1 mouse cellular context compared by ENCODE assay signal in the genomic region with DNA sequence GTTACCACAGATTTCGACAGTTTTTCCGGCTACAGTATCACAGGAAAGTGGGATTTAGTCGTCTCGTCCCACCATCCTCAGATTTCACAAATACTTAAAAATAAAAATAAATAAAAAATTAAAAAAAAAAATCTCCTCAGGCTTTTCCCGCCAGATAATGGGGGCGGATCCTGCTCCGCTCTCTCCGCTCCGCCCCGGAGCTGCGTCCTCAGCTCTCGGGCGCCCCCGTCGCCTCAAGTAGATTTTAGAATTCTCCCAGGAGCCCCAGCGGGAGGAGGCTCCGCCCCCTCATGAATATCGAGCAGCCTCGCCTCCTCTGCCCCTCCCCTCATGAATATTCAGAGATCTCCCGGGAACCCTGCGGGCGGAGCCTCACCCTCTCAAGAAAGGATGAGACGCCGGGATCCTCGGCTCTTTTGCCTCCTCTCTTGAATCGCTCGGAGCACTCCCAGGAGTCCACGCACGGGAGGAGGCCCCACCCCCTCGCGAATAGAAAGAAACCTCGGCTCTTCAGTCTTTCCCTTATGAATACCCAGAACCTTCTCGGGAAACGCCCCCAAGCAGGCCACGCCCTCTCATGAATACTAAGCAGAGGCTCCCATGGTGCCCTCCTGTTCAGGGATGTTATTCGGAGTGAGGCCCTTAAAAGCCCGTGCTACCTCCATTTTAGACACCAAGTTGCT.
TF ChIP-seq lines count a peak whose summit lies in the region.

TSS of gene Fbxo47 (minus strand) at position 237 of the 683 bp plus-strand sequence.

TF ChIP-seq in CH12.LX, 34 proteins besides CTCF, POLR2A, EP300 and RAD21 (continued from another document):
- TF ChIP-seq ELF1 (IDR thresholded peaks at IDR 0.05; ENCODE audit: low read depth, low read length) = peak; percentile 37
- TF ChIP-seq MAZ (IDR thresholded peaks at IDR 0.05; ENCODE audit: low read depth, low read length) = peak; percentile 73; the same call in 1 of the 2 replicates
- no peak for TF ChIP-seq NELFE (IDR thresholded peaks at IDR 0.05; ENCODE audit: low read depth, low read length)
- TF ChIP-seq TCF12 (IDR thresholded peaks at IDR 0.05; ENCODE audit: low read depth, low read length) = peak; percentile 73; the same call in 1 of the 2 replicates
- TF ChIP-seq PAX5 (IDR thresholded peaks at IDR 0.05; ENCODE audit: low read length) = no peak
- TF ChIP-seq ZMIZ1 (IDR thresholded peaks at IDR 0.05; ENCODE audit: low read depth, low read length) = peak; percentile 95
- no peak for TF ChIP-seq UBTF (IDR thresholded peaks at IDR 0.05; ENCODE audit: low read depth, low read length)
- TF ChIP-seq RCOR1 (conservative IDR thresholded peaks at IDR 0.05; ENCODE audit: low read depth, low read length) = peak; percentile 68; the same call in 1 of the 2 replicates
- TF ChIP-seq MYC (IDR thresholded peaks at IDR 0.05; ENCODE audit: low read depth, low read length) = no peak; the same call in 1 of the 2 replicates
- TF ChIP-seq NRF1 (IDR thresholded peaks at IDR 0.05; ENCODE audit: low read depth, low read length) = no peak
- peak; percentile 57; the same call in 1 of the 2 replicates for TF ChIP-seq IRF4 (IDR thresholded peaks at IDR 0.05; ENCODE audit: low read depth, low read length)
- TF ChIP-seq POLR2AphosphoS2 (IDR thresholded peaks at IDR 0.05; ENCODE audit: low read depth, low read length) = no peak
- no peak for TF ChIP-seq MAFK (IDR thresholded peaks at IDR 0.05; ENCODE audit: insufficient replicate concordance, low read length)
- TF ChIP-seq CHD1 (IDR thresholded peaks at IDR 0.05; ENCODE audit: low read depth, low read length) = no peak
- peak; percentile 58; the same call in 1 of the 2 replicates for TF ChIP-seq MEF2A (IDR thresholded peaks at IDR 0.05; ENCODE audit: borderline replicate concordance, low read depth, low read length)
- peak; percentile 66 for TF ChIP-seq HCFC1 (IDR thresholded peaks at IDR 0.05; ENCODE audit: low read depth, low read length)
- TF ChIP-seq USF1 (IDR thresholded peaks at IDR 0.05; ENCODE audit: low read depth, low read length) = no peak
- no peak for TF ChIP-seq JUN (IDR thresholded peaks at IDR 0.05; ENCODE audit: insufficient read depth, low read depth, low read length)
- peak; percentile 58; the same call in 1 of the 2 replicates for TF ChIP-seq MXI1 (IDR thresholded peaks at IDR 0.05; ENCODE audit: low read depth, low read length)
- TF ChIP-seq GABPA (IDR thresholded peaks at IDR 0.05; ENCODE audit: insufficient replicate concordance, low read depth, low read length) = no peak
- no peak; the same call in none of the 2 replicates for TF ChIP-seq SIN3A (IDR thresholded peaks at IDR 0.05; ENCODE audit: low read length)
- TF ChIP-seq MAX (IDR thresholded peaks at IDR 0.05; ENCODE audit: low read length) = peak; percentile 75
